Comparison of ENCODE assay signal across 17 mouse cellular contexts in genomic region chr17:46725731-46726645, GRCm38 (mm10). TPM values are rescaled to one million over a fixed set of nuclear protein-coding genes. Genes with fewer than 3 reads are reported as not detected.
DNase-seq lines count a peak whose midpoint lies in the region; ATAC-seq lines count a peak whose summit lies in the region.
"Had no signal": no experiment of that assay in that cellular context is flagged by ENCODE, and none has a peak within 500 bp of the region (broad histone marks: within the 10 kb centered on the region; RNA-seq: fewer than 3 reads in every experiment).

No protein-coding gene starts in this region.

- ATAC-seq in heart, embryonic 13.5 days (ENCODE audit: extremely low read depth, insufficient number of reproducible peaks, low FRiP score, low TSS enrichment) = no peak
- no peak for ATAC-seq in frontal cortex, adult (ENCODE audit: low TSS enrichment)
- ATAC-seq: activated CD4-positive, CD25-positive, alpha-beta regulatory T cell, adult 4 months; Patski had no signal

- H3K4me2 ChIP-seq in heart, embryonic 13.5 days = no peak overlapping the region
- H3K4me2 ChIP-seq: embryonic facial prominence, embryonic 12.5 days; kidney, embryonic 15.5 days; limb, embryonic 13.5 days had no signal

- DNase-seq in heart, adult 18-20 months = no peak
- DNase-seq in testis, postnatal 10 days (ENCODE audit: low spot score) = peak; percentile 54
- DNase-seq in testis, postnatal 14 days (ENCODE audit: low spot score) = no peak
- peak; percentile 81 to 83 for DNase-seq in cerebellum, postnatal 14 days
- no peak for DNase-seq in gastrocnemius, postnatal 25 days
- DNase-seq: lung, adult 2 months had no signal

- no peak overlapping the region for H3K27ac ChIP-seq in heart, embryonic 13.5 days (replicated peaks)
- H3K27ac ChIP-seq: embryonic facial prominence, embryonic 12.5 days; kidney, embryonic 15.5 days; limb, embryonic 13.5 days had no signal

- 84% methylated on average over 26 of the region's 26 CpGs for WGBS in heart, embryonic 13.5 days

- no peaks in the 10 kb centered on the region for H3K9me3 ChIP-seq in heart, embryonic 13.5 days
- H3K9me3 ChIP-seq: embryonic facial prominence, embryonic 12.5 days; kidney, embryonic 15.5 days; limb, embryonic 13.5 days had no signal

- peaks cover 41% of the 10 kb centered on the region for H3K36me3 ChIP-seq in heart, embryonic 13.5 days

- peaks cover 29% of the 10 kb centered on the region for H3K27me3 ChIP-seq in heart, embryonic 13.5 days (replicated peaks)
- H3K27me3 ChIP-seq: Patski had no signal

- no peak overlapping the region for H3K4me3 ChIP-seq in heart, embryonic 13.5 days
- H3K4me3 ChIP-seq: embryonic facial prominence, embryonic 12.5 days; kidney, embryonic 15.5 days; limb, embryonic 13.5 days had no signal

- H3K4me1 ChIP-seq in heart, embryonic 13.5 days = peaks cover 33% of the 10 kb centered on the region

- 0 out of 2 replicates have a peak overlapping the region, but pooled peaks have one; percentile 19 for H3K9ac ChIP-seq in heart, embryonic 13.5 days
- H3K9ac ChIP-seq: forebrain, postnatal 0 days; limb, embryonic 13.5 days had no signal

RNA-seq across cellular contexts. Expression of gene Gnmt, which starts 3.0 kb away (rescaled TPM):
- polyA plus RNA-seq in heart, embryonic 13.5 days (2015; fragmentation: Nextera tagmentation; extraction: Ambion mirVana) = 1.5 and 2.0 TPM in 2 replicates
- 1 to 10 TPM; 3.7 to 4.1 TPM for total RNA-seq in heart, adult 18-20 months (2021)
- 1 to 10 TPM; 1.1 to 1.2 TPM for total RNA-seq in gastrocnemius, postnatal 25 days (2021)
- total RNA-seq: forebrain, postnatal 0 days had no signal

RNA-seq across cellular contexts. Expression of gene Pex6, which starts 14.7 kb away (rescaled TPM):
- polyA plus RNA-seq in heart, embryonic 13.5 days (2015; fragmentation: Nextera tagmentation; extraction: Ambion mirVana) = 11.6 and 12.2 TPM in 2 replicates
- 10 to 100 TPM; 36.1 to 39.2 TPM for total RNA-seq in heart, adult 18-20 months (2021)
- 10 to 100 TPM; 12.5 to 14.0 TPM for total RNA-seq in gastrocnemius, postnatal 25 days (2021)

RNA-seq across cellular contexts. Expression of gene Ppp2r5d, which starts 21.1 kb away (rescaled TPM):
- 54.9 and 57.7 TPM in 2 replicates for polyA plus RNA-seq in heart, embryonic 13.5 days (2015; fragmentation: Nextera tagmentation; extraction: Ambion mirVana)
- total RNA-seq in heart, adult 18-20 months (2021) = 10 to 100 TPM; 29.0 to 30.0 TPM
- 10 to 100 TPM; 24.0 to 28.3 TPM for total RNA-seq in gastrocnemius, postnatal 25 days (2021)

RNA-seq across cellular contexts. Expression of gene Cnpy3, which starts 26.0 kb away (rescaled TPM):
- 47.7 and 52.8 TPM in 2 replicates for polyA plus RNA-seq in heart, embryonic 13.5 days (2015; fragmentation: Nextera tagmentation; extraction: Ambion mirVana)
- 10 to 100 TPM; 16.5 to 18.2 TPM for total RNA-seq in heart, adult 18-20 months (2021)
- 10 to 100 TPM in 1 of 2 experiments, 1 to 10 TPM in 1; 8.3 to 11.8 TPM for total RNA-seq in gastrocnemius, postnatal 25 days (2021)

RNA-seq across cellular contexts. Expression of gene Ptcra, which starts 37.5 kb away (rescaled TPM):
- 0.23 and 0.44 TPM in 2 replicates for polyA plus RNA-seq in heart, embryonic 13.5 days (2015; fragmentation: Nextera tagmentation; extraction: Ambion mirVana)
- total RNA-seq in heart, adult 18-20 months (2021) = not detected
- total RNA-seq in gastrocnemius, postnatal 25 days (2021) = not detected
- total RNA-seq: forebrain, postnatal 0 days; gastrocnemius, adult 8-10 months; heart, adult 8-10 months had no signal
- polyA plus RNA-seq: activated CD4-positive, CD25-positive, alpha-beta regulatory T cell, adult 4 months; heart, postnatal 0 days; lung, adult 2 months had no signal

Comparison
In these comparisons a context has a peak if more than half of its experiments do, and no peak if none do; other contexts are left out.
1. DNase-seq: peak in testis, postnatal 10 days (single experiment) and cerebellum, postnatal 14 days (2 of 2); none in heart, adult 18-20 months (0 of 2), testis, postnatal 14 days (single experiment) and gastrocnemius, postnatal 25 days (single experiment).